Mouse (Mus musculus) ES-Bruce4 (cell line): ENCODE measurements around the gene Neurog1. TPM values are rescaled to one million over a fixed set of nuclear protein-coding genes. Genes with fewer than 3 reads are reported as not detected.

Experiments
- H3K27ac ChIP-seq: 2 replicates; pipeline ENCODE4 v1.5.1; 2012; ENCODE audit warnings: low read length, inconsistent platforms; ENCODE audit not compliant: insufficient read depth
- H3K27me3 ChIP-seq: 2 replicates; pipeline ENCODE4 v1.6.1; 2012; ENCODE audit warnings: mild to moderate bottlenecking, low read length, inconsistent platforms; ENCODE audit not compliant: control insufficient read depth, poor library complexity, insufficient read depth, severe bottlenecking
- H3K36me3 ChIP-seq: 2 replicates; pipeline ENCODE4 v1.6.1; 2012; ENCODE audit warnings: inconsistent platforms, mild to moderate bottlenecking, low read length, moderate library complexity; ENCODE audit not compliant: control insufficient read depth, poor library complexity, insufficient read depth, severe bottlenecking
- H3K4me1 ChIP-seq: one replicate; pipeline ENCODE4 v1.8.1; 2011; ENCODE audit warnings: low read length; ENCODE audit not compliant: control insufficient read depth, insufficient read depth
- H3K4me3 ChIP-seq: 2 replicates; pipeline ENCODE4 v1.5.1; 2011; ENCODE audit warnings: low read depth, mild to moderate bottlenecking, low read length
- H3K9ac ChIP-seq: 2 replicates; pipeline ENCODE4 v1.6.1; 2012; ENCODE audit warnings: low read depth, mild to moderate bottlenecking, inconsistent platforms; ENCODE audit not compliant: poor library complexity, severe bottlenecking
- H3K9me3 ChIP-seq: replicated peaks from 2 replicates; pipeline ENCODE4 v1.6.1; 2012; ENCODE audit warnings: mild to moderate bottlenecking, low read length, inconsistent platforms; ENCODE audit not compliant: control insufficient read depth, poor library complexity, insufficient read depth, severe bottlenecking
- CTCF ChIP-seq: IDR thresholded peaks from one replicate; pipeline ENCODE4 v1.8.1; 2011; ENCODE audit warnings: low read depth, low read length
- EP300 ChIP-seq: IDR thresholded peaks from 2 replicates; pipeline ENCODE4 v1.6.1; 2011; ENCODE audit warnings: low read depth, low read length; ENCODE audit not compliant: insufficient read depth
- POLR2A ChIP-seq: IDR thresholded peaks from one replicate; pipeline ENCODE4 v1.8.1; 2011; ENCODE audit warnings: low read length; ENCODE audit not compliant: insufficient read depth
- polyA plus RNA-seq: library from polyadenylated mRNA; stranded (reverse); fragments of >200 nt; gene quantifications from 2 replicates; pipeline ENCODE4 v1.2.4, GENCODE M21; 2011; ENCODE audit warnings: low read depth; ENCODE audit not compliant: missing spikeins, insufficient read depth, insufficient read length

The Neurog1 gene
- polyA plus RNA-seq, 1 experiment = 0.36 TPM

DNA sequence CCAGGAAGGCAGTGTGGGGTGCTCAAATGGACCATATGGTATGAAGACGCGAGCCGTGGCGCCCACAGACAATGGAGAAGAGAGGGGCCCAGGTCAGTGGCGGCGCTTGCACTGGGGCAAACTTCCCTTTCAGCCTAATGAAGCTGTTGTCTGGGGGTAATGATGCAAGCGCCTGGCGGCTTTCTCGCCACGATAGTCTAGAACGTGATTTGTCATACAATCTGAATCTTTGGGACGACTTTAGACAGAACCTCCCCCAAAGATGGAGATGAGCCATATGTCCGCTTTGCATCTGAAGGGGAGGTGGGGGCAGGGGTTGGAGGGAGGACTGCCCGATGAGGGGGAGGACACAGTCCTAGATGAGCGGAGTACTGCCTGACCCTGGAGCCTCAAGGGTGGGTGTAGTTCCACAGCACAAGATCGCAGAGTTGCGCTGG lies 8.4 kb upstream of the Neurog1 start:
- Histone ChIP-seq H3K27ac (no peak overlapping the region), H3K4me1 (no peaks in the 10 kb centered on the region), H3K27me3 (peaks cover 18% of the 10 kb centered on the region), H3K36me3 (no peaks in the 10 kb centered on the region), H3K9ac (peak overlapping the region; percentile 55; the same call in 1 of the 2 replicates), H3K9me3 (no peaks in the 10 kb centered on the region), H3K4me3 (peak overlapping the region; percentile 5)
- TF ChIP-seq EP300 (peak; percentile 83), CTCF (no peak), POLR2A (no peak)

DNA sequence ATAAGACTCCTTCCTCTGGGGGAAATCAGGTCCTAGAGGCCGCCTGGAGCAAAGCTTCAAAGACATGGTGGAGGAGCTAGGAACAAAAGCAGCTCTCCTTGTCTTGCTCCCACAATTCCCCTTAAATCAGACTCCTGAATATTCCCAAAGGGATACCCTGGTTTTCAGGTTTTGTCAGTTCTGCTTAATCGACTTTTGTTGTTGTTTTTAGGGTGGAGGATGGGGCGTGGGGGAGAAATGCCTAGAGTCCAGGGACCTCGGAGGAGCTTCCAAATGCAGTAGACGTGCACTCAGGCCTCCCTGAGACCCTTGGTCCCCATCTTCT lies 7.9 kb upstream of the Neurog1 start:
- peak overlapping the region; percentile 55 for H3K9ac ChIP-seq
- H3K4me3 ChIP-seq = peak overlapping the region; percentile 5; the same call in 1 of the 2 replicates
- TF ChIP-seq CTCF (no peak), EP300 (no peak), POLR2A (no peak)
- peaks cover 18% of the 10 kb centered on the region for H3K27me3 ChIP-seq
- H3K36me3 ChIP-seq = no peaks in the 10 kb centered on the region
- no peak overlapping the region for H3K27ac ChIP-seq
- no peaks in the 10 kb centered on the region for H3K9me3 ChIP-seq
- H3K4me1 ChIP-seq = no peaks in the 10 kb centered on the region

DNA sequence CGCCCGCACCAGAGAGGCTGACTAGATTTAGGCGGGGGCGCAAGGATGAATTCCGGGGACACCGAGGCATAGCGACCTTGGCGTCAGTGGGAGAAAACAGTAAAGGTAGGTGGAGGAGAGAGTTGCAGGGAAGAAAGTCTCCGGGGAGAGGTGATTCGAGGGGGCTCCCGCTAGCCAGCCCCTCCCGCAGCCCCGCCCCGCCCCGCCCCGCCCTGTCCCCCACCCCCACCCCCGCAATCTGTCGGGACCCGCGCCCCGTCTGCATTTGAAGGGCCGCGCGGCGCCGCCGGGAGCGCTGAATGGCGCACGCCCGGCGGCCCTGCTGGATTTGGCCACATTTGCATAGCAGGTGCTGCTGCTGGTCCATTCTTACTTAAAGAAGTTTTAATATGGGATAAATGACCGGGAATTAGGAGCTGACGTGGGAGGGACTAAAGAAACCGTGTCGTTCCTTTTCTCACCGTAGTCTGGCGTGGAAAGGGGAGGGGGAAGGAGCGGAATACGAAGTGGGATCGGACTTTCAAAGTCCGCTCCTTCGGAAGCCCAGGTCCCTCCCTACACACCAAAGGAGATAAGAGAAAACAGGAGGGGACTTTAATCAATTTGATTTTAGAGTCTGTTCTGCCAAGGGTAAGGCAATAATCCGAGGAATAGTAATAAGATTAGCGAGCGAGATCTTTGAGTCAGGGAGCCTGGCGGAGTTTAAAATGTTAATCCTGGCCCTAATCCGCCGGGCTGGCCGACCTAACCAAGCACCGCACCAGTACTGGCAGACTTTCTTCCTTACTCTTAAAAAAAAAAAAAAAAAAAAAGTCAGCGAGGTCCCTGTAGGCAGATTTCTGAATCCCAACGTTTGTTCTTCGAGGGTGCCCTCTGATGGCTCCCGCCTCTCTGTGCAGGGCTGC lies 7.3 kb upstream of the Neurog1 start:
- no peak overlapping the region for H3K27ac ChIP-seq
- H3K9ac ChIP-seq = peak overlapping the region; percentile 55
- TF ChIP-seq CTCF (no peak), POLR2A (no peak), EP300 (no peak)

DNA sequence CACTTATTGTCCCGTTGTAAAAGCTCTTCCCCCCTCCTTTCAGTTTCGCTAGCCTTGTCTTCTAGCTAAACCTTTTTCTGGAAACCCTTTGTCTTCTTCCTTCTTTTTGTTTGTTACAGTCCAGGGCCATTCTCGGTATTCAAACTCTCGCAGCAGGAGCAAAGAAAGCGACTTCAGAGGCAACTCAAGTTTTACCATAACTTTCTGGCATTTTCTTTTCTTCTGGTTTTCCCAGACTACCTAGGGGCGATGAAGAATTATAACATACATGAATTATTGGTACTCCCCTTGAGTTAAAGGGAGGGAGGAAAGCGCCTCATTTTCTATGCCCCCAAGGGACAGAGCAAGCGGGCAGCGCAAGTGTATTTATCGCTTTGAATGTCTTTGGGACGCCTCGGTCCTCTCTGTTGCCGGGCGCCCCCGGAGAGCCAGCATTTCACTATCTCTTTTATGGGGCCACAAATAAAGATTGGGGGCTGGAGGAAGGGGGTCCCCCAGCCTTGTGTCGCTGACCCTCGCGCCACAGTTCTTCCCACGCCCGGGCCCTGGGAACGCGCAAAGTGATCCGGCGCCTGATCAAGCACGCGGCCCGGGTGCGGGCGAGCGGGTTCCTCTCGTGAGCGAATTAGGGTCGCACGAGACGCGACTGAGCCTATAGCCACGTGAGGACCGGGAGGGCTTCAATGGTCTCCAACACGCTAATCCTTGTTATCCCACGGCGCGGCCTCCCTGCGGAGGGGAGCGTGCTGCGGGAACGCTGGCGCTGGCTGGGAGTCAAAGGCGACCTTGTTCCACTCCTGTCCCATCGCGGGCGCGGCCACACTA lies 6.4 kb upstream of the Neurog1 start:
- no peaks in the 10 kb centered on the region for H3K9me3 ChIP-seq
- TF ChIP-seq EP300 (no peak), POLR2A (no peak), CTCF (no peak)
- H3K27ac ChIP-seq = no peak overlapping the region
- H3K36me3 ChIP-seq = no peaks in the 10 kb centered on the region
- peak overlapping the region; percentile 31 for H3K9ac ChIP-seq
- no peaks in the 10 kb centered on the region for H3K4me1 ChIP-seq
- H3K4me3 ChIP-seq = peak overlapping the region; percentile 73
- peaks cover 26% of the 10 kb centered on the region for H3K27me3 ChIP-seq

More for the DNA sequence above, 7.3 kb upstream of the Neurog1 start:
- H3K27me3 ChIP-seq = peaks cover 21% of the 10 kb centered on the region
- H3K4me1 ChIP-seq = no peaks in the 10 kb centered on the region
- peak overlapping the region; percentile 73 for H3K4me3 ChIP-seq
- no peaks in the 10 kb centered on the region for H3K36me3 ChIP-seq
- H3K9me3 ChIP-seq = no peaks in the 10 kb centered on the region

DNA sequence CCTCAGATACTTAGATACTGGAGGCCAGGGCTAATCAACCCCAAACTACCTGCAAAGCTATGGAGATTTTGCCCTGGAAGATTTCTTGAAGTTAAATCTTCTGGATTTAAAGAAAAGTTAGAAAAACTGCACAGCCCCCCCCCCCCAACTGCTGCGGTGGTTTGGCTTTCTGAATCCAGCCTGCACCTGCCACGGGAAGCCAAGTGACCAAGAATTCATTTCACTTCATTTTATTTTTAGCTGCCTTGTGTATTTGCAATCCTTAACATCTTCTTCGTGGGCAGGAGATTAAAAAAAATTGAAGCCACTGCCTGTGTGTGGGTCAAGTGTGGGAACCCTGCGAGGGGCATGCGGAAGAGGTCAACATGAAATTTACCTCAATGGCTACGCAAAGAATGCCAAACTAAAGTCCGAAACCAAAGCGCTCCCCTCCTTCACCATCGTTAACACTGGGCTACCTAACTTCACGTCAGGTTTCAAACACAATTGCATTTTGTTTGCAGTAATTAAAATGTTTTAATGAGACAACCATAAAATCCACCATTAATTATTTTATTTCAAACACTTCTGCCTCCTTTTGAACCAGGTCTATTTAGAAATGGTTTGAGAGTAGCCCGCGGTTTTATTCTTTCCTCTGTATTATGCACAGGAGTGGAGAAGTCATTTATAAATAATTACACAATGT lies 5.6 kb upstream of the Neurog1 start:
- Histone ChIP-seq H3K27ac (no peak overlapping the region), H3K9me3 (no peaks in the 10 kb centered on the region), H3K4me1 (no peaks in the 10 kb centered on the region), H3K27me3 (peaks cover 30% of the 10 kb centered on the region), H3K4me3 (no peak overlapping the region), H3K9ac (no peak overlapping the region), H3K36me3 (no peaks in the 10 kb centered on the region)
- TF ChIP-seq POLR2A (no peak), EP300 (no peak), CTCF (no peak)
